Mouse (Mus musculus): ENCODE data around the gene Polr2i. TPM values are rescaled to one million over a fixed set of nuclear protein-coding genes. Genes with fewer than 3 reads are reported as not detected.
A peak's percentile ranks its signal among the peaks of the same experiment; 100 is the strongest.

The Polr2i gene
- total and polyA plus RNA-seq, 2 experiments from 2014 or later = 112 to 799 TPM

DNA sequence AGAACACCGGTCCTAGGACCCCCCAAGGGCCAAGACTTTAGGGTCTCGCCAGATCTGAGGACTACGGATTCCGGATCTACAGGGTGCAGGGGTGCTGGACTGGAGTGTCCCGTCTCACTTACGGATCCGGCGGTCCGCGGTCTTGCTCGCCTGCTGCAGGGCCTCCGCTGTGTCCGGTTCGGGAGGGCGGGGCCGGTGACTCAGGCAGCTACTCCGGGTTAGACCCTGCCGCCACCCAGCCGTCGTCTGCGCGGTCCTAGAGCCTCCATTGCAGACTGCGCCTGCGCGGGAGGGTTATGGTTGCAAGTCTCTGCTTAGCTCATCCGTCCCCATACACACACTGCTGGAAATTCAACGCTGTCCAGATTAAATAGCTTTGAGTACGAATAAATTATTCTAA, 36.9 kb upstream of the Polr2i start:
- H3K27me3 ChIP-seq (ENCODE audit: control insufficient read depth, insufficient read depth, low read length) = no peaks in the 10 kb centered on the region
- no peaks in the 10 kb centered on the region for H3K9me3 ChIP-seq (replicated peaks; ENCODE audit: control insufficient read depth, low read length)
- under 1% methylated on average over 28 of the region's 28 CpGs for WGBS

DNA sequence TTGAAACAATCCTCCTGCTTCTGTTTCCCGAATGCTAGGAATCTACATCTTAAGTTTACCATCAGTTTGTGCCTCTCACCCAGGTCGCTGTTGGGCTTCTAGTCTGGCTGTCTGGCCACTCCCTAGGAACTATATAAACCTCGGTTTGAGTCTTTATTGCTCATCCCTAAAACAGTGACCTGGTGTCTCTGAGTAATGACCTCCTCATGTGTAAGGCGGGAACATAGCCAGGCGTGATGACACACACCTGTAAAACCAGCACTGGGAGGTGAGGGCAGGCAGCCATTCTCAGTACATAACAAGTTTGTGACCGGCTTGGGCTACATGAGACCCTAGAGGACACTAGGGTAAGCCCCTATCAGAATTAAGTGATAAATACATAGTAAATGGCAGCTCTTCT, 36.3 kb upstream of the Polr2i start:
- H3K4me3 ChIP-seq (ENCODE audit: low read depth, low read length) = 0 out of 2 replicates have a peak overlapping the region, but pooled peaks have one; percentile 69
- DNase-seq (ENCODE audit: low spot score) (no peak), ATAC-seq (ENCODE audit: insufficient read depth, low read depth) (no peak)
- peak overlapping the region; percentile 80; the same call in 1 of the 2 replicates for H3K4me2 ChIP-seq (ENCODE audit: low read depth, low read length)
- no peak overlapping the region for H3K9ac ChIP-seq (replicated peaks; ENCODE audit: low read depth, low read length)
- peaks cover 20% of the 10 kb centered on the region for H3K36me3 ChIP-seq (replicated peaks; ENCODE audit: control insufficient read depth, insufficient read depth, low read length)
- H3K27ac ChIP-seq (ENCODE audit: low read depth) = no peak overlapping the region
- H3K27me3 ChIP-seq (ENCODE audit: control insufficient read depth, insufficient read depth, low read length) = no peaks in the 10 kb centered on the region
- no peaks in the 10 kb centered on the region for H3K9me3 ChIP-seq (replicated peaks; ENCODE audit: control insufficient read depth, low read length)
- H3K4me1 ChIP-seq (ENCODE audit: control insufficient read depth, insufficient read depth) = 0 out of 2 replicates have a peak, but pooled peaks cover 9% of the 10 kb centered on the region
- TF ChIP-seq CTCF (IDR thresholded peaks at IDR 0.05; ENCODE audit: low read depth) (no peak), EP300 (IDR thresholded peaks at IDR 0.05; ENCODE audit: low read depth) (no peak)
- 66% methylated on average over 6 of the region's 6 CpGs for WGBS

More for the DNA sequence above, 36.9 kb upstream of the Polr2i start:
- no peak for TF ChIP-seq CTCF (IDR thresholded peaks at IDR 0.05; ENCODE audit: low read depth)
- no peak for TF ChIP-seq EP300 (IDR thresholded peaks at IDR 0.05; ENCODE audit: low read depth)
- ATAC-seq (ENCODE audit: insufficient read depth, low read depth) (peak; percentile 91), DNase-seq (ENCODE audit: low spot score) (peak; percentile 96)
- Histone ChIP-seq H3K27ac (ENCODE audit: low read depth) (peak overlapping the region; percentile 85), H3K9ac (replicated peaks; ENCODE audit: low read depth, low read length) (peak overlapping the region; percentile 79), H3K36me3 (replicated peaks; ENCODE audit: control insufficient read depth, insufficient read depth, low read length) (peaks cover 25% of the 10 kb centered on the region), H3K4me1 (ENCODE audit: control insufficient read depth, insufficient read depth) (0 out of 2 replicates have a peak, but pooled peaks cover 9% of the 10 kb centered on the region), H3K4me2 (ENCODE audit: low read depth, low read length) (peak overlapping the region; percentile 80), H3K4me3 (ENCODE audit: low read depth, low read length) (peak overlapping the region; percentile 69)

- Histone ChIP-seq H3K4me3 (ENCODE audit: low read depth, low read length) (no peak overlapping the region), H3K9ac (replicated peaks; ENCODE audit: low read depth, low read length) (no peak overlapping the region), H3K4me2 (ENCODE audit: low read depth, low read length) (no peak overlapping the region), H3K27ac (ENCODE audit: low read depth) (no peak overlapping the region), H3K36me3 (replicated peaks; ENCODE audit: control insufficient read depth, insufficient read depth, low read length) (peaks cover 14% of the 10 kb centered on the region), H3K9me3 (replicated peaks; ENCODE audit: control insufficient read depth, low read length) (no peaks in the 10 kb centered on the region), H3K4me1 (ENCODE audit: control insufficient read depth, insufficient read depth) (0 out of 2 replicates have a peak, but pooled peaks cover 9% of the 10 kb centered on the region), H3K27me3 (ENCODE audit: control insufficient read depth, insufficient read depth, low read length) (no peaks in the 10 kb centered on the region)
- ATAC-seq (ENCODE audit: insufficient read depth, low read depth) (no peak), DNase-seq (ENCODE audit: low spot score) (no peak)
- 68% methylated on average over 6 of the region's 6 CpGs for WGBS
- no peak for TF ChIP-seq EP300 (IDR thresholded peaks at IDR 0.05; ENCODE audit: low read depth)
- no peak for TF ChIP-seq CTCF (IDR thresholded peaks at IDR 0.05; ENCODE audit: low read depth)
Observed at GRCm38 (mm10) chr7:30196171-30196570, 35.6 kb upstream of the Polr2i start.

- no peak overlapping the region for H3K4me3 ChIP-seq (ENCODE audit: low read depth, low read length)
- no peaks in the 10 kb centered on the region for H3K27me3 ChIP-seq (ENCODE audit: control insufficient read depth, insufficient read depth, low read length)
- H3K9ac ChIP-seq (replicated peaks; ENCODE audit: low read depth, low read length) = no peak overlapping the region
- ATAC-seq (ENCODE audit: insufficient read depth, low read depth) = no peak
- H3K9me3 ChIP-seq (replicated peaks; ENCODE audit: control insufficient read depth, low read length) = no peaks in the 10 kb centered on the region
- no peak overlapping the region for H3K4me2 ChIP-seq (ENCODE audit: low read depth, low read length)
- DNase-seq (ENCODE audit: low spot score) = no peak
- TF ChIP-seq CTCF (IDR thresholded peaks at IDR 0.05; ENCODE audit: low read depth) = no peak
- no peak for TF ChIP-seq EP300 (IDR thresholded peaks at IDR 0.05; ENCODE audit: low read depth)
- H3K27ac ChIP-seq (ENCODE audit: low read depth) = no peak overlapping the region
- 0 out of 2 replicates have a peak, but pooled peaks cover 9% of the 10 kb centered on the region for H3K4me1 ChIP-seq (ENCODE audit: control insufficient read depth, insufficient read depth)
- no peaks in the 10 kb centered on the region for H3K36me3 ChIP-seq (replicated peaks; ENCODE audit: control insufficient read depth, insufficient read depth, low read length)
- 55% methylated on average over 5 of the region's 5 CpGs for WGBS
Observed at GRCm38 (mm10) chr7:30197592-30198129, 34.1 kb upstream of the Polr2i start.

DNA sequence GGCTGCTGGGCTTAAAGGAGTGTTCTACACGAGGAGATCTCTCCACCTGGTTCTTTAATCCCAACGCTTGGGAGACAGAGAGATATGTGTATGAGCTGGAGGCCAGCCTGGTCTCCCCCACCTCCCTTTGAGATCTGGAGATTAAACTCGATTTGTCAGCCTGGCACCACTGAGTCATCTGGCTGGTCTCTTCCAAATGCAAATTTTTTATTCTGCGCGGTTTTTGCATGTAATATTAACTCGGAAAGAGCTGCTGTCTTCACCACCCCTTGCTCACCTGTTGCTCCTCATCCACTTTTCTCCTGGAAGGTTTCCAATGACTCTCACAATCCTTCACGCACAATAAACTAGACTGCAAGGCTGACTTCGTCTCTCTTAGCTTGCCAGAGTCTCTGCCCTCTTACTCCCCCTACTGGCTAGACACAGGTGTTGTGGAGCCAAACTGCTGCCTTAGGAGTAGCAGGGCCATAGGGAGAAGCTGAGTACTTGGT, 33.2 kb upstream of the Polr2i start, which contains the start of gene Capns1:
TSS of gene Capns1 (minus strand) at position 331 of the 491 bp plus-strand sequence.
- Histone ChIP-seq H3K36me3 (replicated peaks; ENCODE audit: control insufficient read depth, insufficient read depth, low read length) (no peaks in the 10 kb centered on the region), H3K4me1 (ENCODE audit: control insufficient read depth, insufficient read depth) (0 out of 2 replicates have a peak, but pooled peaks cover 8% of the 10 kb centered on the region), H3K9me3 (replicated peaks; ENCODE audit: control insufficient read depth, low read length) (no peaks in the 10 kb centered on the region), H3K9ac (replicated peaks; ENCODE audit: low read depth, low read length) (no peak within 1 kb of the TSS), H3K4me2 (ENCODE audit: low read depth, low read length) (peak within 1 kb of the TSS; percentile 6; the same call in 1 of the 2 replicates), H3K4me3 (ENCODE audit: low read depth, low read length) (no peak within 1 kb of the TSS), H3K27ac (ENCODE audit: low read depth) (no peak within 1 kb of the TSS), H3K27me3 (ENCODE audit: control insufficient read depth, insufficient read depth, low read length) (no peaks in the 10 kb centered on the region)
- ATAC-seq (ENCODE audit: insufficient read depth, low read depth) = no peak
- WGBS = 8% methylated on average over 8 of the region's 8 CpGs
- peak; percentile 72 for DNase-seq (ENCODE audit: low spot score)
- TF ChIP-seq CTCF (IDR thresholded peaks at IDR 0.05; ENCODE audit: low read depth) (peak; percentile 89), EP300 (IDR thresholded peaks at IDR 0.05; ENCODE audit: low read depth) (no peak)

All from heart, postnatal 0 days (tissue).